Mouse (Mus musculus) lung, embryonic 14.5 days (tissue): ENCODE data around the gene Gulp1. TPM values are rescaled to one million over a fixed set of nuclear protein-coding genes. Genes with fewer than 3 reads are reported as not detected.

Experiments
- ATAC-seq: fragments of 200-750 bp; cut with Nextera tagmentation; 2 replicates; pipeline ENCODE4 v1.8.0; 2017; ENCODE audit warnings: mild to moderate bottlenecking, moderate TSS enrichment, moderate library complexity; ENCODE audit not compliant: insufficient read depth
- DNase-seq: peaks from one replicate; pipeline ENCODE4 v3.0.0-alpha.2; 2015
- H3K27ac ChIP-seq: fragments of 300-500 bp; sonication (generic); 2 replicates; pipeline ENCODE4 v1.5.1; 2014; ENCODE audit warnings: low read depth, mild to moderate bottlenecking, moderate library complexity
- H3K27me3 ChIP-seq: fragments of 300-500 bp; sonication (generic); 2 replicates; pipeline ENCODE4 v1.6.1; 2014; ENCODE audit warnings: low read length, control low read depth; ENCODE audit not compliant: insufficient read depth
- H3K36me3 ChIP-seq: fragments of 300-500 bp; sonication (generic); 2 replicates; pipeline ENCODE4 v1.6.1; 2014; ENCODE audit warnings: control low read depth; ENCODE audit not compliant: insufficient read depth
- H3K4me1 ChIP-seq: fragments of 300-500 bp; sonication (generic); 2 replicates; pipeline ENCODE4 v1.6.1; 2014; ENCODE audit warnings: antibody characterized with exemption, control low read depth; ENCODE audit not compliant: insufficient read depth
- H3K4me2 ChIP-seq: fragments of 300-500 bp; sonication (generic); 2 replicates; pipeline ENCODE4 v1.6.1; 2014; ENCODE audit warnings: mild to moderate bottlenecking
- H3K4me3 ChIP-seq: fragments of 300-500 bp; sonication (generic); 2 replicates; pipeline ENCODE4 v1.5.1; 2014; ENCODE audit warnings: low read depth, low read length
- H3K9ac ChIP-seq: fragments of 300-500 bp; sonication (generic); 2 replicates; pipeline ENCODE4 v1.6.1; 2014
- H3K9me3 ChIP-seq: fragments of 300-500 bp; sonication (generic); 2 replicates; pipeline ENCODE4 v1.6.1; 2016; ENCODE audit warnings: low read depth, low read length, control low read depth
- CTCF ChIP-seq: IDR thresholded peaks from 2 replicates; pipeline ENCODE4 v1.5.1; 2016; ENCODE audit warnings: antibody characterized with exemption, low read depth
- WGBS: fragments of 180-500 bp; shearing (Covaris S2); extraction: QIAGEN DNeasy Blood & Tissue Kit; methylation state at CpG from one replicate; pipeline ENCODE4 v1.1.7; 2014; 5-methylcytosine and 5-hydroxymethylcytosine counted together
- polyA plus RNA-seq: library from polyadenylated mRNA; unstranded; fragments of >200 nt; fragmentation: Nextera tagmentation; extraction: Ambion mirVana; gene quantifications from 2 replicates; pipeline ENCODE4 v1.2.1, GENCODE M21; 2014

Gulp1 gene
- 28.3 and 30.0 TPM in 2 replicates for polyA plus RNA-seq

DNA sequence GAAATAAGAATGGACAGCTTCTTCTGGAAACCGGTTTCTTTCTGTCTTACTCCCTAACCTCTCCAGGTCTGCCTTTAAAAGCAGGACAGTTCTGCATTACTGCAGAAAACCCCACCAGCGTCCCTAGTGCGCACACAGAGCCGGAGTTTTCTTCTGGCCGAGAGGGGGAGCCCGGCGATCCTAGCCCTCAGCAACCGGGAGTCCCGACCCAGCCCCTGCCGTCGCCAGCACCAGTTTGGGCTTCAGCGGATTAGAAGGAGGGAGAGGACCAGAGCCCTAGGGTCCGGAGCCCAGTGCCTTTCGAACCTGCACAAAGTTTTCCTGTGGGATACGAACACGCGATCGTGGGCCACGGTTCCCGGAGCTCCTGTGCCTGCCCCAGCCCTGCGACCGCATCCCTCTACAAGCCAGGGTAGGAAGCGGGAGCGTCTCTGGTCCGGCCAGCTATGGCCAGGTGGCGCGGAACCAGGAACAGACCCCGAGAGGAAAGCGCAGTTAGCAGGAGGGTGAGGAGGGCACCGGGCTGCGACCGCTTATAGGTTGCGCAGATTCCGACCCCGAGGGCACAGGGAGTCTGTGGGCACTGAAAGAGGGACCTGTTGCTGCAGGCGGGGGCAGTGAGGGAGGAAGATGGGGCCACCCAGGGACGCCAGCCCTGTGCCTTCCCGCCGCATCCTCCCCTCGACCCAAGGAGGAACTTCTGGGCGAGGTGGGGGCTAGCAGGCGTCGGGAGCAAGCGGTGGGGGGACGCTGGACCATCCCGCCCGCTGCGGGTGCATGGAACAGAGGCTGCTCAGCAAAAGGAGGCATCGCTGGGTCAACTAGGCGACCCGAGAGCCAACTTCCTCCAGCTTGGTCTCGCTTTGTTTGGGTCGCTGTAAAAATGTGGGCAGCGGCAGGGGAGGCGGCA is at the start of gene Gulp1:
Gene Gulp1, plus strand, starts transcription at position 51 of the 910 bp plus-strand sequence.
- H3K9ac ChIP-seq = peak within 1 kb of the TSS; percentile 84
- DNase-seq (peak; percentile 91), ATAC-seq (peak; percentile 91)
- WGBS = under 1% methylated on average over 55 of the region's 55 CpGs
- H3K4me1 ChIP-seq = peaks cover 6% of the 10 kb centered on the region; the same call in 1 of the 2 replicates
- peak within 1 kb of the TSS; percentile 75 for H3K4me2 ChIP-seq
- peak; percentile 73 for TF ChIP-seq CTCF
- peak within 1 kb of the TSS; percentile 78 for H3K4me3 ChIP-seq
- no peaks in the 10 kb centered on the region for H3K36me3 ChIP-seq
- H3K27ac ChIP-seq = peak within 1 kb of the TSS; percentile 93
- H3K9me3 ChIP-seq = no peaks in the 10 kb centered on the region
- no peaks in the 10 kb centered on the region for H3K27me3 ChIP-seq

DNA sequence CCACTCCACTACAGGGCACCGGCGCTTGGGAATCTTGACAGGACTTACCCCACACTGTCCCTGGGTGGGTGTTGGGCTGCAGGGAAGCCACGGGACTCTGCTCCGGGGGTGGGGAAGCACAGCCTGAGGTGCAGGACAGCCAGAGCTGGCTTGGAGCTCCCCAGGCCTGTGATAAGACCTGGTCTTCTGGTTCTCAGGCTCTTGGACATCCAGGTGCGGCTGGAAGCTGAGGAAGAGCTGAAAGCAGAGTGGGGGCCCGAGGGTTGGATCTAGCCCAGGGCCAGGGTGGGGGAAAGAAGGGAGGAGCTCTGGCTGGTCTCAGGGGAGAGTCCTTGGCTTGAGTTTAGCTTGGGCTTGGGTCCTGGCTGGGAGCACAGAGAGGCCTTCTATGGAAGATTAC is 1.1 kb upstream of the Gulp1 start:
- Histone ChIP-seq H3K27me3 (no peaks in the 10 kb centered on the region), H3K4me1 (peaks cover 6% of the 10 kb centered on the region; the same call in 1 of the 2 replicates), H3K4me3 (no peak overlapping the region), H3K9ac (no peak overlapping the region), H3K27ac (no peak overlapping the region), H3K9me3 (no peaks in the 10 kb centered on the region), H3K4me2 (no peak overlapping the region), H3K36me3 (no peaks in the 10 kb centered on the region)
- DNase-seq (no peak), ATAC-seq (no peak)
- no peak for TF ChIP-seq CTCF
- 76% methylated on average over 6 of the region's 6 CpGs for WGBS

GRCm38 (mm10) chr1:44552371-44552841 is 1.1 kb downstream of the Gulp1 start:
- Histone ChIP-seq H3K4me1 (peaks cover 6% of the 10 kb centered on the region; the same call in 1 of the 2 replicates), H3K9me3 (no peaks in the 10 kb centered on the region), H3K36me3 (no peaks in the 10 kb centered on the region), H3K9ac (peak overlapping the region; percentile 84), H3K27ac (peak overlapping the region; percentile 93), H3K27me3 (no peaks in the 10 kb centered on the region), H3K4me2 (peak overlapping the region; percentile 75), H3K4me3 (peak overlapping the region; percentile 78)
- DNase-seq (peak; percentile 83), ATAC-seq (peak; percentile 81)
- WGBS = 5% methylated on average over 15 of the region's 15 CpGs
- TF ChIP-seq CTCF = peak; percentile 60

DNA sequence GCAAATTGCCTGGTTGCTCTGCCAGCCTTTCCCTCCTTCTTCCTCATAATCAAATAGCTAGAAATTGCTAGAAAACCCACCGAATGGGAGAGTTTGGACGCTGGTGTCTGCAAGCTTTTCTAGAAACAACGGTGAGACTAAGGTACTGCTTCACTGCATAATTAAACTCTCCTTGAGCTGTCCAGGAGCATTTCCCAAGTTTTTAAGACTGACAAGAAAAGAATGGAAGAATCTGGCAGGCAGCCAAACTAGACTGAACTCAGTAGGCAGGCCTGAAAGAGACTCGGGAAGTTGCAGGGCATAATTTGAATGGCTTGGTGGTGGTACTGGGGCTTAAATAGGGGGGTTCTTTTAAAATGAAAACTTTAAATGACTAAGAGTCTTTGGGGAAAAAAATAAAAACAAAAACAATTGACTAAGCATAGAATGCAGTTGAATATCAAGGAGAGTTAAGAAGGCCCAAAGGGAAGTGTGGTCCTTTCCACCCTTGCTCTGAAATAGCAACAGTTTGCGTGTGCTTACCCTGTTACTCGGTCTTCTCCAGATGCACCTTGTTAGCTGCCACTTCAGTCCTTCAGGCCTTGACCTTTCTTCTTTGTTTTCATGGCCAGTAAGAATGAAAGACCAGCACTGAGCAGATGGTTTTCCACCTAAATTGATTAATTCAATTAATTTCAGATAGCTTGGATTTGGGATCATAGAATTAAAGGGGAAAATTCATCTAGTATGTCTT is 2.0 kb downstream of the Gulp1 start:
- Histone ChIP-seq H3K27me3 (no peaks in the 10 kb centered on the region), H3K9me3 (no peaks in the 10 kb centered on the region), H3K9ac (peak overlapping the region; percentile 84), H3K36me3 (no peaks in the 10 kb centered on the region), H3K27ac (peak overlapping the region; percentile 93), H3K4me2 (peak overlapping the region; percentile 75), H3K4me1 (peaks cover 6% of the 10 kb centered on the region; the same call in 1 of the 2 replicates), H3K4me3 (peak overlapping the region; percentile 78)
- TF ChIP-seq CTCF = no peak
- WGBS = 19% methylated on average over 6 of the region's 6 CpGs
- DNase-seq = peak; percentile 92
- no peak for ATAC-seq

- H3K9ac ChIP-seq = no peak overlapping the region
- H3K36me3 ChIP-seq = no peaks in the 10 kb centered on the region
- ATAC-seq = no peak
- no peaks in the 10 kb centered on the region for H3K4me1 ChIP-seq
- WGBS = 53% methylated on average over 4 of the region's 4 CpGs
- no peak overlapping the region for H3K4me2 ChIP-seq
- no peaks in the 10 kb centered on the region for H3K27me3 ChIP-seq
- no peaks in the 10 kb centered on the region for H3K9me3 ChIP-seq
- no peak overlapping the region for H3K4me3 ChIP-seq
- no peak for DNase-seq
- H3K27ac ChIP-seq = no peak overlapping the region
- TF ChIP-seq CTCF = no peak
Measured at GRCm38 (mm10) chr1:44567431-44567830, 16.1 kb downstream of the Gulp1 start.

DNA sequence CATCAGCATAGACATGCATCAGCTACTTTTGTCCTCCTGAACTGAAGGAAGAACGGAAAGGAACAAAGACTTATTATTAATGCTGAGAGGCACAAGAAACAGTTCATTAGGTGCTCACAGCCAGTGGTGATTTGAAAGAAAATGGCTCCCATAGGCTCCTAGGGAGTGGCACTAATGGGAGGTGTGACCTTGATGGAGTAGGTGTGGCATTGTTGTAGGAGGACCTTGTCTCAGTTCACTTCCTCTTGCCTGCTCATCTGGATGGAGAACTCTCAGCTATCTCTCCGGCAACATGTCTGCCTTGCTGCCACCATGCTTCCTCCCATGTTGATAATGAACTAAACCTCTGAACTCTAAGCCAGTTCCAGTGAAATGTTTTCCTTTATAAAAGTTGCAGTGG is 17.0 kb downstream of the Gulp1 start:
- Histone ChIP-seq H3K4me2 (no peak overlapping the region), H3K27me3 (no peaks in the 10 kb centered on the region), H3K36me3 (no peaks in the 10 kb centered on the region), H3K9me3 (no peaks in the 10 kb centered on the region), H3K4me1 (no peaks in the 10 kb centered on the region), H3K4me3 (no peak overlapping the region), H3K27ac (no peak overlapping the region), H3K9ac (no peak overlapping the region)
- WGBS = 81% methylated on average over 2 of the region's 2 CpGs
- ATAC-seq (no peak), DNase-seq (no peak)
- TF ChIP-seq CTCF = no peak

DNA sequence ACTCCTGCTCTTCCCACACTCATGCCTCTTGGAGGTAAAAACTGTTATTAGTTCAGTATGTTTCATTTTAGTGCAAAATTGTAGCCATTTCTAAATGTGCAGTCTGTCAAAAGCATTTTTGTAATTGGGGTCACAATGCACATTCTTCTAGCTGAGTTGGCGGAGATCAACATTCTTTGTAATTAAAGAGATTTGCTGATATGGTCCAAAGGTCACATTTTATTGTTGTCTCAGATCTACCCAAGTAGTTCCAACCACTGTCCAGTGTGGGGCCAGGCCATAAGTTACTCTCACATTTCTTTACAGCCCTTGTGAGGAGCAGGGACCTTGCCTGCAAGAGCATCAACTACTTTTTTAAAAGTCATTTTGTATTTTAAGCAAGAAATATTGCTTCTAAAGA is 24.7 kb downstream of the Gulp1 start:
- Histone ChIP-seq H3K4me1 (no peaks in the 10 kb centered on the region), H3K9ac (no peak overlapping the region), H3K4me3 (no peak overlapping the region), H3K9me3 (no peaks in the 10 kb centered on the region), H3K36me3 (no peaks in the 10 kb centered on the region), H3K27me3 (no peaks in the 10 kb centered on the region), H3K27ac (no peak overlapping the region), H3K4me2 (no peak overlapping the region)
- ATAC-seq = no peak
- WGBS = 68% methylated on average over 1 of the region's 1 CpGs
- DNase-seq = peak; percentile 16
- TF ChIP-seq CTCF = no peak
